Mouse (Mus musculus): ENCODE results near the gene Usp7.

DNA sequence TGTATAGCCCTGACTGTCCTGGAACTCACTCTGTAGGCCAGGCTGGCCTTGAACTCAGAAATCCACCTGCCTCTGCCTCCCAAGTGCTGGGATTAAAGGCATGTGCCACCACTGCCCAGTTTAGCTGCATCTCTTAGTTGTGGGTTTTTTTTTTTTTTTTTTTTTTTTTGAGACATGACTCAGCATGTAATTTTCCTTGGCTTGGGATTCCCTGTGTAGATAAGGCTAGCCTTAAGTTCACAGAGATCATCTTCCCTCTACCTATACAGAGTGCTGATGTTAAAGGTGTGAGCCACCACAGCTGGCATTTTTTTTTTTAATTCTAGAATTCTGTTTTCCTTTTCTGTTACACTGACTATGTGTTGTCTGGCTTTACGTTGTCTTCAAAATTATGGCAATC lies 45.5 kb upstream of the Usp7 start:
- TF ChIP-seq TAL1 (IDR thresholded peaks at IDR 0.05; ENCODE audit: low read length) = no peak
- peak; percentile 65; the same call in 1 of the 2 replicates for TF ChIP-seq GATA1 (IDR thresholded peaks at IDR 0.05; ENCODE audit: low read length)
